Mouse (Mus musculus) ES-E14 (cell line): ENCODE measurements at regions not wholly inside any gene's neighbourhood (a gene's known extent, or its start where the extent isn't known, plus 50 kb on each side); places are given as distances from the start of the nearest gene placed in this dataset.

ENCODE experiments used
- CHD2 ChIP-seq: IDR thresholded peaks from 2 replicates; pipeline ENCODE4 v1.6.1; 2014; ENCODE audit warnings: mild to moderate bottlenecking, low read depth, low read length, inconsistent platforms
- ZC3H11A ChIP-seq: IDR thresholded peaks from 2 replicates; pipeline ENCODE4 v1.6.1; 2012; ENCODE audit warnings: low read depth, mild to moderate bottlenecking, inconsistent platforms, low read length, borderline replicate concordance

- TF ChIP-seq CHD2 (no peak), ZC3H11A (no peak)
Measured at GRCm38 (mm10) chr2:178631966-178632365, 201.6 kb downstream of the Cdh26 start.
